Mouse (Mus musculus) cortical plate, adult 2 months (tissue): Measurements from ENCODE around the gene Cacng6.
A peak's percentile ranks its signal among the peaks of the same experiment; 100 is the strongest.

Experiments
- CTCF ChIP-seq: fragments of 200-500 bp; IDR thresholded peaks from 2 replicates; pipeline ENCODE4 v1.5.1; 2011; ENCODE audit warnings: mild to moderate bottlenecking, control low read depth, low read length; ENCODE audit not compliant: insufficient read depth; ENCODE audit errors: extremely low read depth
- POLR2A ChIP-seq: fragments of 200-500 bp; IDR thresholded peaks from 2 replicates; pipeline ENCODE4 v1.6.1; 2011; ENCODE audit warnings: mild to moderate bottlenecking, low read length, control low read depth; ENCODE audit not compliant: insufficient read depth; ENCODE audit errors: extremely low read depth

DNA sequence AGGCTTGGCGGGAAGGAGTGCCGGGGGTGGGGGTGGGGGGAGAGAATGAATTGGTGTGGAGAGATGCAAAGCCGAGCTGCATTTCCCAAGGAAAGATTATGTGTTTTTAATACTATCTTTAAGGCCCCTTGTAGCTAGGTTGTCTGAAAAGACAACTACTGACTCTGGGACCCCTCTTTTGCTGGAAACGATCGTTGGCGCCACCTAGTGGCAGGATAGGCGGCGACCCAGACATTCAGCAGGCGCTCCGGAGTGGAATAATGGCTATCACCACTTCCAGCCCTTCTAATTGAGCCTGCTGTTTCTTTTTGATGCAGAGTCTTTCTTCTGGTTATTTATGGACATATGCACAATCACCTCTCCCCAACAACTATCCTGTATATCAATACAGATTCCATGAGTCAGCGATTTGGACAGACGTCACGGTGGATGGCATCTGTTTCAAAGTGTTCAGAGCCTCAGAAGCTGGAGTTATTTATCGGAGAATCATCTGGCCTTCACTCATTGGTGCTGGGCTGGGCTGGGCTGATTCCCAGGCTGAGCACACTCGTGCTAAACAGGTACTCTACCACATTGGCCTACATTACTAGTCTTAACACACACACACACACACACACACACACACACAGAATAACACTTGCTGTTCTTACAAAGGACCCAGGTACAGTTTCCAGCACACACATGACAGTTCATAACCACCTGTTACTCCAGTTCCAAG is 24.9 kb downstream of the Cacng6 start:
- TF ChIP-seq POLR2A (no peak), CTCF (peak; percentile 51)
